Mouse (Mus musculus) brain, embryonic 14.5 days (tissue): ENCODE results near the gene Krtap10-10. TPM values are rescaled to one million over a fixed set of nuclear protein-coding genes. Genes with fewer than 3 reads are reported as not detected.

Source experiments
- DNase-seq: peaks from one replicate; pipeline ENCODE4 v3.0.0-alpha.2; 2011; ENCODE audit warnings: low read depth
- CTCF ChIP-seq: fragments of 200-500 bp; IDR thresholded peaks from 2 replicates; pipeline ENCODE4 v1.5.1; 2012; ENCODE audit warnings: inconsistent platforms, mild to moderate bottlenecking, moderate library complexity, borderline replicate concordance; ENCODE audit not compliant: insufficient read depth, insufficient read length; ENCODE audit errors: extremely low read depth
- POLR2A ChIP-seq: fragments of 200-500 bp; IDR thresholded peaks from 2 replicates; pipeline ENCODE4 v1.6.1; 2012; ENCODE audit warnings: mild to moderate bottlenecking, inconsistent platforms, borderline replicate concordance; ENCODE audit not compliant: poor library complexity, insufficient read depth, insufficient read length, severe bottlenecking; ENCODE audit errors: extremely low read depth
- polyA plus RNA-seq: library from polyadenylated mRNA; depleted of rRNA; stranded (reverse); fragments of >200 nt; gene quantifications from 2 replicates; pipeline ENCODE4 v1.2.3, GENCODE M21; 2012; rRNA removed

Krtap10-10 gene
- polyA plus RNA-seq = not detected in 2 replicates

GRCm38 (mm10) chr10:77835647-77836046 is at the start of gene Krtap10-10:
Gene Krtap10-10 (plus strand): TSS chr10:77835947.
- TF ChIP-seq POLR2A (no peak), CTCF (no peak)
- DNase-seq = no peak

- DNase-seq = peak; percentile 36
These were observed 47.9 kb upstream of the Krtap10-10 start, which contains the start of gene Gm7137 for GRCm38 (mm10) chr10:77787876-77788275. Gene Gm7137 (minus strand): TSS chr10:77788200.

GRCm38 (mm10) chr10:77788621-77789020 is 47.1 kb upstream of the Krtap10-10 start:
- no peak for DNase-seq
- TF ChIP-seq CTCF (no peak), POLR2A (no peak)

- TF ChIP-seq POLR2A = no peak
- no peak for TF ChIP-seq CTCF
- no peak for DNase-seq
These were observed 40.8 kb upstream of the Krtap10-10 start, which contains the start of gene Gm9639 for GRCm38 (mm10) chr10:77794976-77795375. Gene Gm9639 (minus strand): TSS chr10:77795076.

- TF ChIP-seq POLR2A (no peak), CTCF (no peak)
- DNase-seq = peak; percentile 29
These were observed 38.1 kb upstream of the Krtap10-10 start for GRCm38 (mm10) chr10:77797677-77798076.

- DNase-seq = peak; percentile 54
These were observed 37.4 kb upstream of the Krtap10-10 start for GRCm38 (mm10) chr10:77798164-77798920.

GRCm38 (mm10) chr10:77798921-77799508 is 36.7 kb upstream of the Krtap10-10 start, which contains the start of gene Gm19668:
Gene Gm19668 (minus strand): TSS chr10:77799133.
- TF ChIP-seq POLR2A (no peak), CTCF (no peak)
- DNase-seq = no peak

GRCm38 (mm10) chr10:77804095-77804494 is 31.7 kb upstream of the Krtap10-10 start:
- TF ChIP-seq CTCF = no peak
- no peak for TF ChIP-seq POLR2A
- no peak for DNase-seq

- TF ChIP-seq CTCF (no peak), POLR2A (no peak)
- DNase-seq = no peak
These were observed 24.0 kb upstream of the Krtap10-10 start, which contains the start of gene Gm9507 for GRCm38 (mm10) chr10:77811743-77812142. Gene Gm9507 (minus strand): TSS chr10:77811843.

- TF ChIP-seq CTCF = no peak
- no peak for TF ChIP-seq POLR2A
- DNase-seq = no peak
These were observed 21.4 kb upstream of the Krtap10-10 start, which contains the start of gene Gm2696 for GRCm38 (mm10) chr10:77814382-77814781. Gene Gm2696 (plus strand): TSS chr10:77814682.

GRCm38 (mm10) chr10:77815514-77815913 is 20.2 kb upstream of the Krtap10-10 start:
- TF ChIP-seq POLR2A (no peak), CTCF (peak; percentile 66)
- DNase-seq = no peak

- TF ChIP-seq CTCF (no peak), POLR2A (no peak)
- DNase-seq = no peak
These were observed 17.2 kb upstream of the Krtap10-10 start for GRCm38 (mm10) chr10:77818523-77818922.
